Mouse (Mus musculus) kidney, adult 2 months (tissue): ENCODE results near the gene Fam171a2.

Experiments
- CTCF ChIP-seq: fragments of 200-500 bp; conservative IDR thresholded peaks from 2 replicates; pipeline ENCODE4 v1.5.1; 2011; ENCODE audit warnings: low read depth, mild to moderate bottlenecking, control low read depth, low read length, moderate library complexity, mixed read lengths; ENCODE audit not compliant: insufficient read depth, insufficient read length
- POLR2A ChIP-seq: fragments of 200-500 bp; IDR thresholded peaks from one replicate; pipeline ENCODE4 v1.6.1; 2011; ENCODE audit warnings: low read depth, low read length, control low read depth

DNA sequence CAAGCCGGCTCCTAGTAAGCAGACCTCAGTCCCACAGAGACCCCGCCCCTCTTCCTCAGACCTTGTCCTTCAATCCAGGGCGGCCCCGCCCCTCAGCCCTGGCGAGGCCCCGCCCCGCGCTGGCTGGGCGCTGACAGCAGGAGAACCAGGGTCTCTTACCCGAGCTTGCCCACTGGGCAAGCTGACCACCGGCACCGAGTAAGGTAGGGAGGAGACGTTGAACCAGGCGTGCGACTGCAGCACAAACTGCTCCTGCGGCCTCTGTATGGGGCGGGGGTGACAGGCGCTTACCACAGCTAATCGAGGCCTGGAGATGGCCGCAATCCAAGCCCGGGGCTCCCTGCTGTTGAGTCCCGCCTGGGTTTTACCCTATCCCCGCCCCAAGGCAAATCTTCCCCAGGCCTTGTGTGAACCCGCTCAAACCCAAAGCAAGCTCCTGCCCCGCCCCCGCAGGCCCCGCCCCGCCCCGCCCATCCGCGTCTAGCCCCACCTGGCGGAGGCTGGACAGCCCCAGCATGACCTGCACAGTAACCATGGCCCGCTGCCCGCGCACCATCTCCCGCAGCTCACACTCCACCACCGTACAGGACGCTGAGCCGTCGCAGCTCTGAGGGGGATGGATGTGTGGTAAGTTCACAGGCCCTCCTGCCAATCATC, 8.4 kb upstream of the Fam171a2 start:
- TF ChIP-seq POLR2A (peak; percentile 5), CTCF (peak; percentile 43)
